Comparison of ENCODE assay signal across 15 mouse cellular contexts in the genomic region with DNA sequence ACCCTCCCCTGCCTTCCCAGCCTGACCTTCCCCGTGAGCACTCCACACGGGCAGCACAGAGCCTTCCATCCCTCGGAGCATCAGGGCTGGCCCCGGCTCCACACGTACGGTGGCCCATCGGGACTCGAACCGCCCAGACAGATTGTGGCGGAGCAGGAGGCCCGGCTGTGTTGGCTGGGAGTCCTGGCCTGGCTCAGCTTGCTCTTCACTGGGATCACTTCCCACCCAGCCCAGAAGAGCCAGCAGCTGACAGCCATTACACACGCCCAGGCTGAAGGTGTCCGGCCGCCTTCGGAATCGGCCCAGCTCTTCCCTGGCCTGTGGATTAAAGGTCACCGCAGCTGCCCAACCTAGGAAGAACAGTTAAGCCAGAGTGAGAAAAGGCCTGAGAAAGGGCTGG. TPM values are rescaled to one million over a fixed set of nuclear protein-coding genes. Genes with fewer than 3 reads are reported as not detected.
A peak's percentile ranks its signal among the peaks of the same experiment; 100 is the strongest.
DNase-seq lines count a peak whose midpoint lies in the region; ATAC-seq and TF ChIP-seq lines count a peak whose summit lies in the region.
"Had no signal": no experiment of that assay in that cellular context is flagged by ENCODE, and none has a peak within 500 bp of the region (broad histone marks: within the 10 kb centered on the region; RNA-seq: fewer than 3 reads in every experiment).

No protein-coding gene starts in this region.

- peaks cover 75% of the 10 kb centered on the region for H3K36me3 ChIP-seq in lung, embryonic 14.5 days (ENCODE audit: insufficient read depth)

- no peak overlapping the region for H3K4me2 ChIP-seq in lung, embryonic 14.5 days
- H3K4me2 ChIP-seq: heart, embryonic 12.5 days; intestine, embryonic 15.5 days; liver, embryonic 15.5 days had no signal

- H3K9me3 ChIP-seq in lung, embryonic 14.5 days (ENCODE audit: low read depth, low read length): no peaks in the 10 kb centered on the region
- H3K9me3 ChIP-seq: heart, embryonic 12.5 days; hindbrain, embryonic 10.5 days; intestine, embryonic 15.5 days; liver, embryonic 15.5 days had no signal

- peak; percentile 20 for DNase-seq in lung, embryonic 14.5 days
- no peak for DNase-seq in lung, adult 18-20 months
- peak; percentile 77 for DNase-seq in cerebellum, adult 11 months
- peak; percentile 86 to 91 for DNase-seq in cerebellum, postnatal 10 days
- peak; percentile 64 to 65 for DNase-seq in gastrocnemius, postnatal 36 days
- no peak for DNase-seq in layer of hippocampus, adult 11-12 months (ENCODE audit: low spot score)
- no peak for DNase-seq in kidney, postnatal 4 days
- DNase-seq in layer of hippocampus, adult 8-10 months (ENCODE audit: low spot score in 2 of 2): no peak
- DNase-seq: kidney, postnatal 14 days; layer of hippocampus, postnatal 36 days had no signal

- H3K9ac ChIP-seq in lung, embryonic 14.5 days: no peak overlapping the region
- H3K9ac ChIP-seq: heart, embryonic 12.5 days; intestine, embryonic 15.5 days; liver, embryonic 15.5 days had no signal

- ATAC-seq in lung, embryonic 14.5 days (ENCODE audit: insufficient read depth): no peak
- ATAC-seq: intestine, embryonic 15.5 days had no signal

- H3K27ac ChIP-seq in lung, embryonic 14.5 days (ENCODE audit: low read depth): no peak overlapping the region
- H3K27ac ChIP-seq: hindbrain, embryonic 10.5 days; intestine, embryonic 15.5 days; liver, embryonic 15.5 days had no signal

- WGBS in lung, embryonic 14.5 days: 86% methylated on average over 17 of the region's 17 CpGs

- no peak overlapping the region for H3K4me3 ChIP-seq in lung, embryonic 14.5 days (ENCODE audit: low read depth, low read length)
- H3K4me3 ChIP-seq: heart, embryonic 12.5 days; hindbrain, embryonic 10.5 days; intestine, embryonic 15.5 days; liver, embryonic 15.5 days had no signal

- TF ChIP-seq CTCF in lung, embryonic 14.5 days (IDR thresholded peaks at IDR 0.05; ENCODE audit: low read depth): no peak

- intact Hi-C loops in gastrocnemius, postnatal 36 days (cut with DNase I): no loop called here

- H3K4me1 ChIP-seq in lung, embryonic 14.5 days (ENCODE audit: insufficient read depth): no peaks in the 10 kb centered on the region
- H3K4me1 ChIP-seq: heart, embryonic 12.5 days; hindbrain, embryonic 10.5 days; intestine, embryonic 15.5 days; liver, embryonic 15.5 days had no signal

- H3K27me3 ChIP-seq in lung, embryonic 14.5 days (ENCODE audit: insufficient read depth, low read length): no peaks in the 10 kb centered on the region
- H3K27me3 ChIP-seq: heart, embryonic 12.5 days; intestine, embryonic 15.5 days; liver, embryonic 15.5 days had no signal

RNA-seq across cellular contexts. Expression of a gene that starts 13.4 kb away (rescaled TPM):
- 49.9 TPM in 2 replicates for polyA plus RNA-seq in lung, embryonic 14.5 days (2014; fragmentation: Nextera tagmentation; extraction: Ambion mirVana)
- 10 to 100 TPM; 58.7 to 65.4 TPM for total RNA-seq in gastrocnemius, postnatal 36 days (2021)
- total RNA-seq in layer of hippocampus, adult 8-10 months (2022): 10 to 100 TPM; 14.1 to 24.1 (median 15.9) TPM

RNA-seq across cellular contexts. Expression of a gene that starts 19.9 kb away (rescaled TPM):
- 36.8 and 43.3 TPM in 2 replicates for polyA plus RNA-seq in lung, embryonic 14.5 days (2014; fragmentation: Nextera tagmentation; extraction: Ambion mirVana)
- 1 to 10 TPM; 5.1 to 6.6 TPM for total RNA-seq in gastrocnemius, postnatal 36 days (2021)
- total RNA-seq in layer of hippocampus, adult 8-10 months (2022): 10 to 100 TPM; 25.8 to 32.2 (median 26.8) TPM

RNA-seq across cellular contexts. Expression of a gene that starts 20.4 kb away (rescaled TPM):
- polyA plus RNA-seq in lung, embryonic 14.5 days (2014; fragmentation: Nextera tagmentation; extraction: Ambion mirVana): 3.9 and 4.0 TPM in 2 replicates
- total RNA-seq in gastrocnemius, postnatal 36 days (2021): 1 to 10 TPM; 3.4 to 3.5 TPM
- total RNA-seq in layer of hippocampus, adult 8-10 months (2022): 1 to 10 TPM; 4.9 to 7.4 (median 5.8) TPM

RNA-seq across cellular contexts. Expression of a gene that starts 27.4 kb away (rescaled TPM):
- polyA plus RNA-seq in lung, embryonic 14.5 days (2014; fragmentation: Nextera tagmentation; extraction: Ambion mirVana): 59.3 and 63.6 TPM in 2 replicates
- 10 to 100 TPM in 1 of 2 experiments, 1 to 10 TPM in 1; 9.6 to 10.9 TPM for total RNA-seq in gastrocnemius, postnatal 36 days (2021)
- total RNA-seq in layer of hippocampus, adult 8-10 months (2022): 10 to 100 TPM; 39.8 to 46.9 (median 41.8) TPM

RNA-seq across cellular contexts. Expression of a gene that starts 31.1 kb away (rescaled TPM):
- polyA plus RNA-seq in lung, embryonic 14.5 days (2014; fragmentation: Nextera tagmentation; extraction: Ambion mirVana): 21.6 and 23.9 TPM in 2 replicates
- 1 to 10 TPM; 6.9 to 7.8 TPM for total RNA-seq in gastrocnemius, postnatal 36 days (2021)
- total RNA-seq in layer of hippocampus, adult 8-10 months (2022): 10 to 100 TPM in 3 of 4 experiments, 1 to 10 TPM in 1; 9.1 to 16.5 (median 12.0) TPM
- total RNA-seq: megakaryocyte-erythroid progenitor cell, adult 5-6 weeks had no signal

Comparison
In these comparisons a context has a peak if more than half of its experiments do, and no peak if none do; other contexts are left out.
1. DNase-seq: peak in lung, embryonic 14.5 days (single experiment), cerebellum, adult 11 months (single experiment), cerebellum, postnatal 10 days (2 of 2) and gastrocnemius, postnatal 36 days (2 of 2); none in lung, adult 18-20 months (0 of 2), layer of hippocampus, adult 11-12 months (single experiment), kidney, postnatal 4 days (0 of 2) and layer of hippocampus, adult 8-10 months (0 of 2).